Mouse (Mus musculus) liver, embryonic 16.5 days (tissue): ENCODE results near the gene Acsm3. TPM values are rescaled to one million over a fixed set of nuclear protein-coding genes. Genes with fewer than 3 reads are reported as not detected.
A peak's percentile ranks its signal among the peaks of the same experiment; 100 is the strongest.
"Not testable (repeated sequence)": the region's sequence is repeated elsewhere in the genome, so short reads cannot be mapped to it uniquely, and the experiment has no call there.

Experiments used
- ATAC-seq: fragments of 200-750 bp; cut with Nextera tagmentation; 2 replicates; pipeline ENCODE4 v1.8.0; 2017; ENCODE audit warnings: low read depth, mild to moderate bottlenecking, moderate number of reproducible peaks, moderate library complexity
- H3K27ac ChIP-seq: fragments of 300-500 bp; sonication (generic); 2 replicates; pipeline ENCODE4 v1.5.1; 2014; ENCODE audit warnings: mild to moderate bottlenecking, low read length
- H3K27me3 ChIP-seq: fragments of 300-500 bp; sonication (generic); 2 replicates; pipeline ENCODE4 v1.6.1; 2014; ENCODE audit warnings: low read depth, low read length, mixed read lengths; ENCODE audit not compliant: control insufficient read depth, insufficient read depth
- H3K36me3 ChIP-seq: fragments of 300-500 bp; sonication (generic); 2 replicates; pipeline ENCODE4 v1.6.1; 2014; ENCODE audit warnings: mild to moderate bottlenecking; ENCODE audit not compliant: control insufficient read depth, insufficient read depth
- H3K4me1 ChIP-seq: fragments of 300-500 bp; sonication (generic); 2 replicates; pipeline ENCODE4 v1.6.1; 2014; ENCODE audit warnings: low read depth, low read length, mixed read lengths; ENCODE audit not compliant: control insufficient read depth
- H3K4me2 ChIP-seq: fragments of 300-500 bp; sonication (generic); 2 replicates; pipeline ENCODE4 v1.6.1; 2014; ENCODE audit warnings: low read depth, low read length, mixed read lengths
- H3K4me3 ChIP-seq: fragments of 300-500 bp; sonication (generic); 2 replicates; pipeline ENCODE4 v1.5.1; 2014; ENCODE audit warnings: low read depth, mild to moderate bottlenecking, low read length
- H3K9ac ChIP-seq: fragments of 300-500 bp; sonication (generic); 2 replicates; pipeline ENCODE4 v1.6.1; 2014; ENCODE audit warnings: low read depth, low read length
- H3K9me3 ChIP-seq: fragments of 300-500 bp; sonication (generic); replicated peaks from 2 replicates; pipeline ENCODE4 v1.6.1; 2016; ENCODE audit warnings: low read length; ENCODE audit not compliant: control insufficient read depth
- WGBS: fragments of 180-500 bp; shearing (Covaris S2); extraction: QIAGEN DNeasy Blood & Tissue Kit; methylation state at CpG from one replicate; pipeline ENCODE4 v1.1.7; 2014; ENCODE audit not compliant: insufficient replicate concordance; 5-methylcytosine and 5-hydroxymethylcytosine counted together
- polyA plus RNA-seq: library from polyadenylated mRNA; unstranded; fragments of >200 nt; fragmentation: Nextera tagmentation; extraction: Ambion mirVana; gene quantifications from 2 replicates; pipeline ENCODE4 v1.2.1, GENCODE M21; 2015

Acsm3 gene
- polyA plus RNA-seq: 6.1 and 8.0 TPM in 2 replicates

DNA sequence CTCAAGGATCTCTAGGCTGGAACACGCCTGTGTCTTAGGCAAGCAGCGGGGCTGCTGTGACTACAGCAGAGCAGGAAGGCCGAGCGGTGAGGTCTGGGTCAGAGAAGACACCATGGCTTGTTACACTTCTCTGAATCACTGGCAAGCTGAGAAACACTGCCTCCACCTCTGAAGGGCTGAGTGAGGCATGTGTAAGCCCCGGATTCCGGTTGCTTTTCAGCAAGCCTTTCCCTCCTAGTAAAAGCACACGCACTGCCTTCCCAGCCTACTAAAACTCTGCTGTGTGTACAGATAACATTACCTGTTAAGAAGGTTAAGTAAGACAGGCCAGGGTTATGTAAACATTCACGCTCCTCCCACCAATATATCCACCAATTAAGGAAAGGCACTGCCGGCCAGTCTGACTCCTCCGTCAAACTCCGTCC, at the start of gene Acsm3:
Acsm3 (plus strand) TSS at position 397 of the 425 bp plus-strand sequence.
- H3K4me3 ChIP-seq: 0 out of 2 replicates have a peak within 1 kb of the TSS, but pooled peaks have one; percentile 28
- H3K9ac ChIP-seq: 0 out of 2 replicates have a peak within 1 kb of the TSS, but pooled peaks have one; percentile 24
- H3K36me3 ChIP-seq: no peaks in the 10 kb centered on the region
- peak within 1 kb of the TSS; percentile 41 for H3K4me2 ChIP-seq
- H3K4me1 ChIP-seq: no peaks in the 10 kb centered on the region
- peak; percentile 83 for ATAC-seq
- H3K27me3 ChIP-seq: no peaks in the 10 kb centered on the region
- 59% methylated on average over 11 of the region's 11 CpGs for WGBS
- no peaks in the 10 kb centered on the region for H3K9me3 ChIP-seq
- H3K27ac ChIP-seq: peak within 1 kb of the TSS; percentile 72

DNA sequence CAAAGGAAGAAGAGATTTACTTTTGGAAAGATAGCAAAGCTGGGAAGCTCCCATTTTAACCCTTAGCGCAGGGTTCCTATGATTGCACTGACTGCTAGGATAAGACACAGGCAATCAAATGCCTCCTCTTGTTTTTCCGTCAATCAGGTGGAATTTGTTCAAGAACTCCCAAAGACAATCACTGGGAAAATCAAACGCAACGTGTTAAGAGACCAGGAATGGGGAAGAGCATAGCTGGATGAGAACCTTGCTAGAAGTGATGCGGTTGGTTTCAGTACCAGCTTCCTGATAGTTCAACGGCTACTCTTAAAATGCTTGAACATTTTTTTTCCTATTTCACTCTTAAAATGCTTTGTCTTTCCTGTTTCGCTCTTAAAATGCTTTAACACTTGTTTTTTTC, 46.6 kb upstream of the Acsm3 start:
- no peak overlapping the region for H3K4me2 ChIP-seq
- ATAC-seq: no peak

DNA sequence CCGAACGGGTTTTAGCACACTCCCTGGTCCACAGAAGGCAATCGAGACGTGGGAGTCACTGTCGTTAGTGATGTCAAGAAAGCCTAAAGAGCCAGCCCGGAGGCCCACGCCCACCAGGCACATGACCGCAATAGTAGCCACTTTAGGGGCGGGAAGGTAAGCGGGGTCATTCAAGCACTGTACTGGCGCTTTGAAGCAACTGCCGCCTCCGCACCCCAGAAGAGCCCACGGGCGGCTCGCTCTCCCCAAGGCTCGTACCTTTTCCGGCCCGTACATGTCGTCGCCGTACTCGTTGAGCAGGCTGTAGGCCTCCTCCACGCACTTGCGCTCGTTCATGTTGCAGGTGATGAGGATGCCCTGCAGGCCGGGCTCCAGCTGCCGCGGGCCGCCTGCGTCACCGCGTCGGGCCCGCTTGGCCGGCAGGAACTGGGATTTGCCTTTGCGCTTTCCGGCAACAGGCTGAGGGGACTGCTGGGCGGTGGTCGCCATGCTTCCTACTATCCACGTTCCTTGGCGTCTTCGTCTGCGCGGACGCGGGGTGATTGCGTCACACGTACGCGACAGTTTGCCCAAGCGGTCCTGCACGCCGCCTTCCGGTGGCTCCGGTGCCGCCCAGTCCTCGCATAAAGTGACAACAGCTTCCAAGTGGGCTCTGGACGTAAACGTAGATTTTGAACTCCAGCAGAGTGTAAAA, 40.3 kb upstream of the Acsm3 start, which contains the start of gene Thumpd1:
Thumpd1 (minus strand) TSS at position 546 of the 694 bp plus-strand sequence.
- Histone ChIP-seq H3K9me3 (no peaks in the 10 kb centered on the region), H3K4me2 (peak within 1 kb of the TSS; percentile 71), H3K27me3 (no peaks in the 10 kb centered on the region), H3K27ac (peak within 1 kb of the TSS; percentile 24), H3K36me3 (peaks cover 16% of the 10 kb centered on the region), H3K9ac (peak within 1 kb of the TSS; percentile 80), H3K4me1 (peaks cover 5% of the 10 kb centered on the region), H3K4me3 (peak within 1 kb of the TSS; percentile 92)
- under 1% methylated on average over 60 of the region's 60 CpGs for WGBS
- peak; percentile 90 for ATAC-seq

More for the DNA sequence above, 46.6 kb upstream of the Acsm3 start:
- Histone ChIP-seq H3K27ac (no peak overlapping the region), H3K4me1 (no peaks in the 10 kb centered on the region), H3K9ac (no peak overlapping the region), H3K4me3 (no peak overlapping the region), H3K27me3 (no peaks in the 10 kb centered on the region), H3K9me3 (no peaks in the 10 kb centered on the region), H3K36me3 (peaks cover 16% of the 10 kb centered on the region)
- 78% methylated on average over 7 of the region's 7 CpGs for WGBS

DNA sequence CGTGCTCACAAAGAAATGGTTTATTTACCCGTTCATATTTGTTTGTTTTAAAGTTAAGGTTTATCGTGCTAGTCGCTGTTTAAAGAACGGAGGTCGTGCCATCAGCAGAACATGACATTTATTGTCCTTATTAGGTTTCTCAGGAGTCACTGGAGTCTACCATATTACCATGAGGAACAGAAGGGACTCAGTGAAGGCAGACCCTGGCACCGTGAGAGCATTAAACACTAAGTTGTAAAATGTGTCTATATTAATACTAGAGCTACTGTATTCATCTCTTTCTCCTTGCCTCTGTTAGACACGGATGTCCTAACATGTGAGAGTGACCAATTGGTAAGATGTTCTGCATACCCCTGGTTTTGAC, 39.8 kb upstream of the Acsm3 start:
- WGBS: 12% methylated on average over 8 of the region's 8 CpGs
- Histone ChIP-seq H3K9ac (peak overlapping the region; percentile 80), H3K4me2 (peak overlapping the region; percentile 71), H3K4me3 (peak overlapping the region; percentile 92), H3K27ac (no peak overlapping the region), H3K9me3 (no peaks in the 10 kb centered on the region), H3K27me3 (no peaks in the 10 kb centered on the region), H3K36me3 (peaks cover 16% of the 10 kb centered on the region), H3K4me1 (peaks cover 5% of the 10 kb centered on the region)
- no peak for ATAC-seq

DNA sequence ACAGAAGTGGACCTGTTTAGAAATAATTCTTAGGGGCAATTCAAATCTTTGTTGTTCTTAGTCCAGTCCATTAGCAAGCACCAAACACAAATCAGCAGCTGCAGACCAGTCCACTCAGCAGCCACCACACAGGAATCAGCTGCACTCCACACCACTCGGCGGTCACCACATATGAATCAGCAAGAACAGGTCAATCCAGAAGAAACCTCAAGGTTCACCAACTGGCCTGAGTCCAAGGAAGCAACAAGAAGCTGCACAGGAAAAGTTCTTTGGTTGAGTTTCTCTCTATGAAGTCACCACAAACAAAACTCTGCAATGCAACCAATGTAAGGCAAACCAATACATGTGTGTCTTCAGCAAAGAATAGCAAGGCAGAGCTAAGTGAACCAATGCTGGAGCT, 33.1 kb upstream of the Acsm3 start:
- Histone ChIP-seq H3K9me3 (no peaks in the 10 kb centered on the region), H3K9ac (no peak overlapping the region), H3K27ac (no peak overlapping the region), H3K27me3 (no peaks in the 10 kb centered on the region), H3K4me2 (no peak overlapping the region), H3K4me1 (no peaks in the 10 kb centered on the region), H3K4me3 (no peak overlapping the region), H3K36me3 (no peaks in the 10 kb centered on the region)
- WGBS: 60% methylated on average over 2 of the region's 2 CpGs
- no peak for ATAC-seq

DNA sequence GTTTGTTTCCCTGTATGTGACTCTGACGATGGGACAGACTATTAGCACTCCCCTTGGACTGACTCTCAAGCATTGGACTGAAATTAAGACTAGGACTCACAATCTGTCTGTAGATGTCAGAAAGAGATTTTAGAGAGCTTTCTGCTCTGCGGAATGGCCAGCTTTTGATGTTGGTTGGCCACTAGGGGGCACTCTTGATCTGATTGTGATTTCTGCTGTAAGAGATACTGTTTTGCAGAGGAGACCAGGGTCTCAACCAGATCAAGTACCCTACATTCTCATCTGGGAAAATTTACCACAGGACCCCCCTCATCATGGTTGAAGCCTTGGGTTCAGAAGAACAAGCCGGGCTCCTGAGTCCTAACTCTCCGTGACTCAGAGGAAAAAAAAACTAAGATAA, 29.5 kb upstream of the Acsm3 start:
- H3K27me3 ChIP-seq, H3K36me3 ChIP-seq, H3K9ac ChIP-seq, H3K27ac ChIP-seq, H3K4me2 ChIP-seq, H3K4me3 ChIP-seq, H3K9me3 ChIP-seq, ATAC-seq, H3K4me1 ChIP-seq: not testable (repeated sequence)
- whole genome bisulfite sequencing: 69% methylated on average over 4 of the region's 4 CpGs

DNA sequence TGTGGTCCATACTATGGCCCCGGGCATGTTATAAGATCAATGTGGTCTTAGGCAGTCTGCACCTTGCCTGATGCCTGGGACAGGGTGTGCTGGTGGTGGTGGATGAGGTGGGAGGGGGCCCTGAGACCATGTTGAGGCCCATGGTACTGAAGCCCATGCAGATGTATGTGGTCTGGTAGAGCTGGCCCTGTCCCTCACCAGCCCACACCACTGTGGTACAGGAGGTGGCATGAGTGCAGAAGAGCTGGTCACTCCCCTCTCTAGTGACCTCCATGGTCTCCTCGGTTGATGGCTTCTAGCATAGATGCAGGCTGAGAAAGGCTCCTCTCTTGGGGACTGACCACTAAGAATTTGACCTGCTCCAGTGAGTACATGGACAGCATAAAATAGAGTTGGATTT, 21.8 kb upstream of the Acsm3 start:
- Histone ChIP-seq H3K4me3 (no peak overlapping the region), H3K9ac (no peak overlapping the region), H3K9me3 (no peaks in the 10 kb centered on the region), H3K27ac (no peak overlapping the region), H3K4me2 (no peak overlapping the region), H3K27me3 (peaks cover 3% of the 10 kb centered on the region; the same call in 1 of the 2 replicates), H3K36me3 (no peaks in the 10 kb centered on the region), H3K4me1 (no peaks in the 10 kb centered on the region)
- no peak for ATAC-seq
- WGBS: 61% methylated on average over 2 of the region's 2 CpGs

DNA sequence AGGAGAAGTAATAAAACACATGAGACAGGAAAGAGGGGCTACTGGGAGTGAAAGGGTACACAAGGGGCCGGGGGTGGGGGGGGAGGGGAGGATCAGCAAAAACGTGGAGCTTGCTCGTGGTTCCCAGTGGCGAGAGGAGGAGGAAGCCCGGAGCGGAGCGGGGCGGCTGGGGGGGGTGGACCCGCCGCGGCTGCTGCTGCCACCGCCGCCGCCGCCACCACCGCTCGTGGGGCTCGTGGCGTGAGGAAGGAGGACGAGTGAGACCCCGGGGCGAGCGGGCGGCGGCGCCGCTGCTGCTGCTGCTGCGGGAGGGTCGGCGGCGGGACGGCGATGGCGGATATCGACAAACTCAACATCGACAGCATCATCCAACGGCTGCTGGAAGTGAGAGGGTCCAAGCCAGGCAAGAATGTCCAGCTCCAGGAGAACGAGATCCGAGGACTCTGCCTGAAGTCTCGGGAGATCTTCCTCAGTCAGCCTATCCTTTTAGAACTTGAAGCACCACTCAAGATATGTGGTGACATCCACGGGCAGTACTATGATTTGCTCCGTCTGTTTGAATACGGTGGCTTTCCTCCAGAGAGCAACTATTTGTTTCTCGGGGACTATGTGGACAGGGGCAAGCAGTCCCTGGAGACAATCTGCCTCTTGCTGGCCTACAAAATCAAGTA, 20.8 kb upstream of the Acsm3 start:
- not testable (repeated sequence) for H3K27me3 ChIP-seq, H3K9me3 ChIP-seq, H3K36me3 ChIP-seq, H3K4me1 ChIP-seq, H3K27ac ChIP-seq, H3K9ac ChIP-seq
- WGBS: 3% methylated on average over 30 of the region's 44 CpGs
- Histone ChIP-seq H3K4me3 (peak overlapping the region; percentile 17; the same call in 1 of the 2 replicates), H3K4me2 (0 out of 2 replicates have a peak overlapping the region, but pooled peaks have one; percentile 20)
- ATAC-seq: 0 out of 2 replicates have a peak, but pooled peaks have one; percentile 24

DNA sequence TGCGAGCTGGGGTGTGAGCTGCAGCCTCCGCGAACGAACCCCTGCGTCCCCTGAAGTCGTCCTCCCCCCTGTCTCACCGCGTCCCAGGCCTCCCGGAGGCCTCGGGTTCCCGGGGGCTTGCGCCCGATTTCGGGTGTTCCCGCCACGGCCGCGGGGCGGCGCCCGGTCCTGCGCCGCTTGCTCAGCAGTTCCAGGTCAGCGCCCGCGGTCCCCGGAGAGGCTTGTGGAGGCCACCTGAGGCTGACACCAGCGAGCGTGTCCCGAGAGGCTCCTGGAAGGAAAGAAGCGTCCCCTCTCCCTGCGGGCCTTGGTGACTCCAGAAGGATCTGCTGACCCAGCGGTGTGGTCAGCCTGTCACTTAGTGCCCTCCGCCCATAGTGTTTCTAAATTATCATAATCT, 16.4 kb upstream of the Acsm3 start:
- no peaks in the 10 kb centered on the region for H3K4me1 ChIP-seq
- no peak overlapping the region for H3K27ac ChIP-seq
- H3K9ac ChIP-seq: no peak overlapping the region; the same call in 1 of the 2 replicates
- 11% methylated on average over 34 of the region's 34 CpGs for WGBS
- no peaks in the 10 kb centered on the region for H3K9me3 ChIP-seq
- no peaks in the 10 kb centered on the region for H3K27me3 ChIP-seq
- peak overlapping the region; percentile 10 for H3K4me3 ChIP-seq
- ATAC-seq: peak; percentile 48
- no peak overlapping the region; the same call in 1 of the 2 replicates for H3K4me2 ChIP-seq
- H3K36me3 ChIP-seq: no peaks in the 10 kb centered on the region
